Mouse (Mus musculus) inflammation-experienced regulatory T-cells, adult 6 months (primary cell): ENCODE measurements around the gene Tmem203. TPM values are rescaled to one million over a fixed set of nuclear protein-coding genes. Genes with fewer than 3 reads are reported as not detected.
A peak's percentile ranks its signal among the peaks of the same experiment; 100 is the strongest.

Experiments used
- ATAC-seq: one replicate; pipeline ENCODE4 v1.8.0; 2017
- polyA plus RNA-seq, 3 experiments: library from polyadenylated mRNA; unstranded; fragments of 100-300 nt; shearing (Covaris generic); gene quantifications; one replicate each; pipeline ENCODE4 v1.2.1; 2017

The Tmem203 gene
- polyA plus RNA-seq, 3 experiments from 2014 or later = 8.3 to 13.7 (median 8.7) TPM

- ATAC-seq = no peak
Observed at GRCm38 (mm10) chr2:25263623-25264285, 8.5 kb downstream of the Tmem203 start.

- no peak for ATAC-seq
Observed at GRCm38 (mm10) chr2:25264286-25264660, 9.0 kb downstream of the Tmem203 start.

DNA sequence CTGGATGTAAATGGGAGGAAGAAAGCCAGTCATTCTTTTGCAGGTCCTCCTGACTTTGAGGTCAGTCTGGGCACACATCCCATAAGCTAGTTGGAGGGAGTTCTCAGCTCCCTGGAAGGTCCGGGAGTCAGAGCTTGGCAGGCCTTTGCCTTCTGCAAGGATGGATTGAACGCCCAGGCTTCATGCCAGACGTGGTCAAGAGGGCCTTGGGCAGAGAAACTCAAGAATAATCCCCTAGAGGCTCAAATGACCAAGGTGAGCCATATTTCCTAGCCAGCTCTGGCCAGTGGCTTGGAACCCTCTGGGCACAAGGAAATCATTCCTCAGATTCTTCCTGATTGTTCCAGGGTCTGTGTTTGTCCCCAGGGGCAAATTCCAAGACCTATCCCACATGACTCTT, 9.6 kb downstream of the Tmem203 start:
- ATAC-seq = no peak

DNA sequence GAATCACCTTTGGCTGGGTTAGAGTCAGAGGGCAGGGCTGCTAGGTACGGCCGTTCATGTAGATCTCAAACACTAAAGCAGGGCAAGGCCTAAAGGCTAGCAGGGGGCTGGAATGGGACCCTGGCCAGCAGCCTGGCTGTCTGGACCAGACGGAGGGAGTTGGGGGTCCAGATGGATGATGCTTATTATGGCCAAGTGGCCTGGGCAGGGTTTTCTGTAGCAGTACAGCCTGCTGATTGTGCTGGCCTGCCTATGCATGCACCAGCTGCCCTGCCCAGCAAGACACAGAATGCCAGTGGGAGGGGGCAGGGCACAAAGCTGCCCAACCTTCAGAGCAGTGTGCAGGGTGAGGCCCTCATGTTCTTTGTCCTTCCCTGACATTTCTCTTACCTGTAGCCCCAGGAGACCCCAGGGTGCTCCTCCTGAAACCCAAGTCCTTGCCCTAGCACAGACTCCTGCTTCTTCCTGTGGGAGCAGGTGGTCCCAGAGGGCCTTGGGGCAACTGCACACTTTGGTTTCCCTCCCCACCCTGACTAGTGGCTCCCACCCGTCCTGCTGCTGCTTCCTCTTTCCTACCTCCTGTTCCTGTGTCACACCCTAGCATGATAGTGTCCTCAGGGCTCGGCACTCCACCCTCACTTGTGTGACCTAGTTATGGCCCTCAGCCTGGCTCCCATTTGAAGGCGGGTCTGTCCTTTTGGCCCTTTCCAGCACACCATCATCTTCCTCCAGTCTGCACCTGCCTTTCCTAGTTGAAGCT, 10.8 kb downstream of the Tmem203 start:
- no peak for ATAC-seq

GRCm38 (mm10) chr2:25266720-25267119, 11.5 kb downstream of the Tmem203 start:
- no peak for ATAC-seq

DNA sequence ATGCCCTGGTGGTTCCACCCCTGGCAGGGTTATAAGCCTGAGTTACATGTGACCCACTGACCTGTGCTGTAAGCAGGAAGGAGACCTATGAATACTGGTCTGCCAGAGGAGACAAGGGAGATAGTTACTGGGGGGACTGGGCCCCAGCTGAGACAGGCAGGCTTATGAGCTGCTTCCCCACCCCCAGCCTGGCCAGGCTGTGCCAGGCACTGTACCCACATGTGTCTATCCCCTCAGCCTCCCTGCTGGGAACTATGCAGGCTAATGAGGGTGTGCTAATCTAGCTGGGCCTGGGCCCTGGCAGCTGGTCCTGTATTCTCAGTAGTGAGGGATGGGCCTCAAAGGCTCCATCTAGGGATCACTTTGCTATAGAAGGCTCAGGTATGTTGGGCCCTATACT, 12.0 kb downstream of the Tmem203 start:
- ATAC-seq = no peak

GRCm38 (mm10) chr2:25267746-25268309, 12.6 kb downstream of the Tmem203 start:
- no peak for ATAC-seq

DNA sequence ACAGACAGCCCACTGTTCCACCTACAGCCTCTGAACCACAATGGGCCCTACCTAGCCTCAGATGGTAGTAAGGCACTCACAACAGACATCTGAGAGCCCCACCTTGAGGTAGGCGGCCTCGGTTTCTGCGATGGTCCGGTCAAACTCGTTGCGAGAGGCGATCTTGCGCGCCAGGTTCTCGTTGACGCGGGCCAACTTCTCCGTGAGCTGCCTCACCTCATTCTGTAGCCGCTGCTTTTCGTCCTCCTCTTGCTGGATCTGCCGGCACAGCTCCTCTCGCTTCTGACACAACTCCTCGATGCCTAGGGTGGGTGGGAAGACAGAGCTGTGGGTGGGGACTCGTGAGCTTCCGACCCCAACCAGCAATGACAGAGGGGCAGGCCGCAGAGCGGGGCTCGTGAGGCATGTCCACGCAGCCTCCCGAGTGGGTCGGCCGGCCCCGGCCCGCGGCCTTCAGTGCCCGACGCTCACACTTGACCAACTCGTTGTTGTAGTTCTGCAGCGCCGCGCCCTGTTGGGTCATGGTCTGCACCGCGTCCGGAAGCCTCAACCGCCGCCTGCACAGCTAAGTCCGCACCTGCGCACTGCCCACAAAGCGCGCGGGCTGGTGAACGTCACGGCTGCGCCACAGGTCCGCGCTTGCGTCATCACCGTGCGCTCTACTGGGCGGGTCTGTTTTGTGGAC, 16.7 kb downstream of the Tmem203 start, which contains the start of the genes Ssna1 and Anapc2:
Gene Ssna1, minus strand, starts transcription at position 612 of the 685 bp plus-strand sequence.
Gene Anapc2, plus strand, starts transcription at position 652 of the 685 bp plus-strand sequence.
- peak; percentile 93 for ATAC-seq

- peak; percentile 2 for ATAC-seq
Observed at GRCm38 (mm10) chr2:25272515-25272914, 17.3 kb downstream of the Tmem203 start.

DNA sequence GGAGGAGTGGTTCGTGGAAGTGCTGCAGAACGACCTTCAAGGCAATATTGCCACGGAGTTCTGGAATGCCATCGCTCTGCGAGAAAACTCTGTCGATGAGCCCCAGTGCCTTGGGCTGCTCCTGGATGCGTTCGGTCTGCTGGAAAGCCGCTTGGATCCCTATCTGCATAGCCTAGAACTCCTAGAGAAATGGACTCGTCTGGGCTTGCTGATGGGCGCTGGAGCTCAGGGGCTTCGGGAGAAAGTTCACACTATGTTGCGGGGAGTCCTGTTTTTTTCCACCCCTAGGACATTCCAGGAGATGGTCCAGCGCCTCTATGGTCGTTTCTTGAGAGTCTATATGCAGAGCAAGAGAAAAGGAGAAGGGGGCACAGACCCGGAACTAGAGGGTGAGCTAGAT, 17.8 kb downstream of the Tmem203 start:
- ATAC-seq = no peak

GRCm38 (mm10) chr2:25278928-25279882, 24.0 kb downstream of the Tmem203 start:
- peak; percentile 61 for ATAC-seq

- ATAC-seq = no peak
Observed at GRCm38 (mm10) chr2:25285551-25285950, 30.3 kb downstream of the Tmem203 start.

- ATAC-seq = no peak
Observed at GRCm38 (mm10) chr2:25286314-25286713, 31.1 kb downstream of the Tmem203 start.

GRCm38 (mm10) chr2:25286837-25287636, 31.8 kb downstream of the Tmem203 start:
- no peak for ATAC-seq

DNA sequence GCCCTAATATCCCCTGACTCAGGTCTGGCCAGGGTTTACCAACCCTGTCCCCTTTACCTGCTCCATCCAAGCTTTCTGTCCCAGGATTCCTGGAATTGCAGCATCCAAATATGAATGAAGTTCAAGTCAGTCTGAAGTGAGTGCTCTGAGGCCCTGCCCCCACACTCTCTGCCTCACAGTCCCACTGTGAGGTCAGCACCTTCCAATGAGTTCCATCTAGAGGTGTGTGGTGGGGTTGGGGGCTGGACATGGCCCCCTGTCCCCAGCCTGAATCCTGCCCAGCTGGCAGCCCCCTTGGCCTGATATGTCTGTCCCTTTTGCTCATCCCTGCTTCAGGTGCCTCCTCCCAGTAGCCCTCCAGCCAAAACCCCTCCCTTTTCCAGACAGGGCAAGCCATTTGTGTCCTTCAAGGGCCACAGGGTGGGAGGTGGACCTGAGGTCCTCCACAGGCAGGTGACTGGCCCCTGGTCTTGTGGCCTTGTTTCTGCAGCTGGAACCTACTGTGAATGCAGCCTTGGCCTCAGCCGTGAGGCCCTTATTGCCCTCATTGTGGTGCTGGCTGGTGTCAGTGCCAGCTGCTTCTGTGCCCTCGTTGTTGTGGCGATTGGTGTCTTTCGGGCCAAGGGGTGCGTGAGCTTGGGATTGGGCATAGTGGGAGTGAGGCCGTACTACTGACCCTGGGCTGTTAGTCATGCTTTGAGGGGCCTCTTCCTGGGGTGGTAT, 32.8 kb downstream of the Tmem203 start, which contains the start of gene Tmem210:
Gene Tmem210, plus strand, starts transcription at position 219 of the 723 bp plus-strand sequence.
- ATAC-seq = no peak

DNA sequence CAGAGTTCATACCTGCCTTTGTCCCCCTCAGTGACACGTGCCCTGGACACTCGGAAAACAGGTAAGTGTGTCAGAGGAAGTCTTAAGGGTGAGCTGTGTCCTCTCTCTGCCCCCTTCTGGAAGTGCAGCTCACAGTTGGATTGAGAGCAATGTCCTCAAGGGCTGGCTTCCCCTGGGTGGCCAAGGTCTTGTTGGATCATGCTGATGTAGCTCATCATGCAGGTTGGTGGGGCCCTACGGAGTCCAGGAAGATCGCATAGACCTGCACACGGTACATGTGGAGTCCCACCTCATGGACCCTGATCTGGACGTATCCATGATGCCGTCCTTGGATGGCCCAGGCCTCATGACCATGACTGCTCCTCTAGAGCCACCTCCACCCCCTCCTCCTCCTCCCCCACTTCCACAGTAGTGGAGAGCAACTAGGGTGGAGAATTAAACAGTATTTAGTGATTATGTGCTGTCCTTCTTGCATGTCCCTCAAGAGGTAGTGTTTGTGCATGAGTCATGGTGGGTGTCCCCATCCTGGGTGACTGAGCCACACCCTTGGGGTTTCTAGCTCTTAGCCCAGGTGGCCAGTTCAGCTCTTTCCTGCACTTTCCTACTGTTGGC, 33.6 kb downstream of the Tmem203 start:
- ATAC-seq = no peak

DNA sequence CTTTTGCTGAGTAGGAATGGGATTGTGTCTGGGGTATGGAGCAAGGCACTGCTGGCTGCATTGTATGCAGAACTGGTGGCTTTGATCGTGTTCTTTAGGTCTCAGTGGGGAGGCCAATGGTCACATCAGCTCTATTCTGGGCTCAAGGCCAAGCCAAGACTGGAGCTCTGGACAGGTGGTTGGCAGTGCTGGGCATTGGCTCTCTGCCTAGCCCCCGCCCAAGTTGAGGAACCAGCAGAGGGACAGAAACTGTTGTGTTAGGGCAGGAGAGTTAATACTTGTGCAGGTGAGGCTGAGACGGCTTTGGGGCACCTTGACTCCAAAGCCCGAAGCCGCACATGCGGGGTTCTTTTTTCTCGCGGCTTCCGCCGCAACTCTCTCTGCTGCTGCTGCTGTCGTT, 34.4 kb downstream of the Tmem203 start, which contains the start of gene Lrrc26:
Gene Lrrc26, plus strand, starts transcription at position 265 of the 400 bp plus-strand sequence.
- ATAC-seq = no peak

DNA sequence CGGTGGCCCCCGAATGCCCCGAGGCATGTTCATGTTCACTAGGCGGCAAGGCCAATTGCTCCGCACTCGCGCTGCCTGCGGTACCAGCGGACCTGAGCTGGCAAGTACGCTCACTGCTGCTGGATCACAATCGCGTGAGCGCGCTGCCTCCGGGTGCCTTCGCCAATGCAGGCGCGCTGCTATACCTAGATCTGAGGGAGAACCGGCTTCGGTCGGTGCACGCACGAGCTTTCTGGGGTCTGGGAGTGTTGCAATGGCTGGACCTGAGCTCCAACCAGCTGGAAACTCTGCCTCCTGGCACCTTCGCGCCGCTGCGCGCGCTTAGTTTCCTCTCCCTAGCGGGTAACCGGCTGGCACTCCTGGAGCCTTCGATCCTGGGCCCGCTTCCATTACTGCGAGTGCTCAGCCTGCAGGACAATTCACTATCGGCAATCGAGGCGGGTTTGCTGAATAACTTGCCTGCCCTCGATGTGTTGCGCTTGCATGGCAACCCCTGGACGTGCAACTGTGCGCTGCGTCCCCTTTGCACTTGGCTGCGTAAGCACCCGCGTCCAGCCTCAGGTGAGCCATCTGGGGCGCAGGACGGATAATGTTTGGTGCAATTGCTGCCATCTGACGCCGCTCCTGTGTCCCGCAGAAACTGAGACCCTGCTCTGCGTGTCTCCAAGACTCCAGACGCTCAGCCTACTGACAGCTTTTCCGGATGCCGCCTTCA, 35.0 kb downstream of the Tmem203 start:
- ATAC-seq = no peak

- ATAC-seq = no peak
Observed at GRCm38 (mm10) chr2:25290816-25291130, 35.5 kb downstream of the Tmem203 start.
